Mouse (Mus musculus) embryo, embryonic 11.5 days (tissue): ENCODE measurements around the gene Cct7.

ENCODE experiments used
- DNase-seq: peaks from one replicate; pipeline ENCODE4 v3.0.0-alpha.2; 2012; ENCODE audit warnings: low read depth, low spot score

The Cct7 gene

DNA sequence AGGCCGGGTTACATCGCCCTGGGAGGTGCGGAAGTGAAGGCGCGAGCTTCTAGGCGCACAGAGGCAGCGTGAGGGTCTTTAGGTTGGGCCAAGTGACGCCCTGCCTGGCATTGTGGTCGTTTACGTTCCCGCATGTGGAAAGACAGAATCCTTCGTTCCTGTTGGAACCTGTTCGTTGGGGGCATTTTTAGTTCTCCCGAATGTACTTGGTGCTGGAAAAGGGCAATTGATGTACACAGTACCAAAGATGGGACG, 1.0 kb downstream of the Cct7 start:
- DNase-seq = peak; percentile 30

DNA sequence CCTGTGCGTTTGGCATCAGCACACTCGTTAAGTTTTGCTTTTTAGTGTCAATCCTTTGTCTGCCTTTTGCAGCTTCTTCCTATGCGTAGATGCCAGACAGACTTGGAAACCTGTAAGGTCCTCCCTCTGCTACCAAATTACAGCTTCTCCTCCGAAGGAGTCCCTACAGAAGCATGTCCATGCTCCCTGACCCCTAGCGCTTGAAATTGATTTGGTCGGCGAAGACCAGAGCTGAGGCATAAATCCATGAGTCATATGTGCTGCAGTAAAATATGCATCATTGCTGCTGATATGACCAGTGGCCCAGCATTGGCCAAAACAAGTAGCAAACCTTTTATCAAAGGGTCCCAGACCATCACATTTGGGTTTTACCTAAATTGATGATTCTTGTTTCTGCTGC, 1.5 kb downstream of the Cct7 start:
- DNase-seq = no peak

DNA sequence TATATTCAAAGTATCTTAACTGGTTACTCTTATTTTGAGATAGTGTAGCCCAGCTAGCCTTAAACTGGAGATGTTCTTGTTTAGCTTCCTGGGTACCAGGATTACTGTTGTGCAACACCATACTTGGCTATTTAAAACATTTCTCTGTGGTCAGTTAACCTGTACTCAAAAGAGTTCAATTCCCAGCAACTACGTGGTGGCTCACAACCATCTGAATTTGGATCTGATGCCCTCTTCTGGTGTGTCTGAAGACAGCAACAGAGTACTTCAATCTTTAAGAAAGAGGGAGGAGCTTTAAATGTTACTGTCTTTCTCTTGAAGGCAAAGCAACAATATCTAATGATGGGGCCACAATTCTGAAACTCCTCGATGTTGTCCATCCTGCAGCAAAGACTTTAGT, 8.3 kb downstream of the Cct7 start:
- DNase-seq = no peak

DNA sequence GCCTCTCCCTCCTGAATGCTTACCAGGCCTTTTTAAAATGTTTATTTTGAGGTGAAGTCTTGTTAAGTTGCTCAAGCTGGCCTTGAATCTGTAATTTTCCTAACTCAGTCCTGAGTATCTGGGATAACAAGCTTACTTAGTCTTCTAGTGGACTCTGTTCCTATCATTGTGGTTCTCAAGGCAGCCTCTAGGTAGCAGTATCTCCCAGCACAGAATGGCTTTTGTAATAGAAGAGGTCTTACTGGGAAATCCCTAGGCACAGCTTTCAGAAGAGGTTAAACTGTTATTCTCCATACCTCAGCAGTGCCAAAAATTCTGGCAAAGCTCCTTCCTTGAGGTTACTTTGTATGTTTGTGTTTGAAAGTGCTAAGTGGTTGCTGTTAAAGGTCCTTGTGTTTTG, 14.1 kb downstream of the Cct7 start:
- no peak for DNase-seq

DNA sequence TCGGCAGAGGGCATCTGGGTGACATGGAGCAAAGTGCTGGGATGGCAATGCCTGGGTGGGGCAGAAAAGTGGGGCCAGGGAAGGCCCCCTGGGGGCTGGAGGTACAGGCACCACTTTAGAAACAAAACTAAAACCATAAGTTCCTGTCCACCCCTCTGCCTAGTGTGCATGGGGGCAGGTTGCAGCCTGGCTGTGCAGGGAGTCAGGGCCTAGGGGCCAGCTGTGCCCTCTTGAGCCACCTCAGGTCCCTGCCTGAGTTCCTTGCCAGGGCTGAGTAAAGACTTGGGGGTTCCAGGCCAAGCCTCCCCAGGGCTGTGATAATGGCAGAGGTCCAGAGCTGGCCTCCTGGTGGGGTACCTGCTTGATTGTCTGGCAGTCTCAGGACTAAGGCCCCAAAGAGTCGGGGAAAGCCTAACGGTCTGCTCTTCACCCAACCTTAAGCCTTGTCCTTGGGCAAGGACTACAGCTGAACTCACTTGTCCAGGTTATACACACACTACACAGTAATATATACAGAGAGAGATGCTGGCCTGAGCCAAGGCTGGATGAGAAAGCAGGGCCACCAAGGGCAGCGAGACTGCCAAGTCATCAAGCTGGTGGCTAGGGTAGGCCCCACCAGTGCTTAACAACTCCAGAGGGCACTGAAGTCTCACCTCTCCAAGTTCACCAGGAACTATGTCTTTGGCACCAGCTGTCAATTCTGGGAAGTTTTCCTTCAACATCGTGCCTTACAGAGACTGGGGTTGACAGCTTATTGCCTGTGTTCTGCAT, 18.5 kb downstream of the Cct7 start:
- DNase-seq = no peak

DNA sequence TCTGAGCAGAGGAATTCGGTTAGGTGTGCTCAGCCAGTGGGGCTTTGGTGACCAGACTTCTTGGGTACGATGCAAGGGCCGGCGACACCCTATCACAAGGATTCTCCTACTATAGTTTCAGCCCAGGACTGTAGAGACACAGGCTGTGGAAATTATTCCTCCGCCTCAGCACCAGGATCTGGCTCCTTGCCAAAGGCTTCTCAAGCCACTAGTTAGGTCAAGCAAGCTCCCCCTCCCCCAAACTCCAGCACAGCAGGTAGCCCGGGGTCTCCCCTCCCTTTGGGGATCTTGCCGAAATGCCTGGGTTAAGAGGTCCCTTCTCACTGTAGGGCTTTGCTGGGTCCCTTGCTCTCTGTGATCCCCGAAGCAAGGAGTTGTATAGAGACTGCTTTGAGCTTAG, 20.6 kb downstream of the Cct7 start:
- no peak for DNase-seq

DNA sequence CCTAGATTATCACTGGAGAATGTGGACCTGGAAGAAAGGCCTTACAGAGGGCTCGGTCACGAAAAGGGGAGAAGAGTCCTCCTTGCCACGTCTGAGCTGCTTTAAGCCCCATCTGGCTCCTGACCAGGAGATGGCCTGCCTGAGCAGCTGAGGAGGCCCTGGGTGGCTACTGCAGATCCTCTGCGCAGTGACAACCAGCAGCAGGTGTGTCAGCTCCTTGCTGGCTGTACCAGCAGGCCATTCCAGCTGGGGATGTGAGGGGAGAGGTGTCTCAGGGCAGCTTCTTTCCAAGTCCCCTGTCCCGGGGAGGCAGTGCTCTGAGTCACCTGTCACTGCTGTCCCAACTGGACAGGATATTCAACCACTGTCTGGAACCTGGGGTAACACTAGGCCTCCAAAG, 21.2 kb downstream of the Cct7 start:
- no peak for DNase-seq

DNA sequence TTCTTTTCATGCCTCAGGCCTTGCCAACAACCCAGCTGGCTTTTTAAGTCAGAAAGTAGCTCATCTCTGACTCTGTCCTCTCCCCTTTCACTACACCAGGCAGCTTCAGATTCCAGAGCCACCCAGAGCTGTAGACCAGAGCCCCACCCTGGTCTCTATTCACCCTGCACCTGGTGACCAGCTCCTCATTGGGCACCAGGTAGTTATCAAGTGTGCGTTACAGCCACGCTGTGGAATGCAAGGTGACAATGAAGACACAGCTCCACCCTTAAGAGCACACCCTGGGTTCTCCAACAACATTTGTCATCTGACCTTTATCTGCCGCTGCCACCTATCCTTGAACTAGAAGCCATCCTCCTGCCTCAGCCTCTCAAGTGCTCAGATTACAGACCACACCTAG, 24.3 kb downstream of the Cct7 start:
- DNase-seq = no peak

DNA sequence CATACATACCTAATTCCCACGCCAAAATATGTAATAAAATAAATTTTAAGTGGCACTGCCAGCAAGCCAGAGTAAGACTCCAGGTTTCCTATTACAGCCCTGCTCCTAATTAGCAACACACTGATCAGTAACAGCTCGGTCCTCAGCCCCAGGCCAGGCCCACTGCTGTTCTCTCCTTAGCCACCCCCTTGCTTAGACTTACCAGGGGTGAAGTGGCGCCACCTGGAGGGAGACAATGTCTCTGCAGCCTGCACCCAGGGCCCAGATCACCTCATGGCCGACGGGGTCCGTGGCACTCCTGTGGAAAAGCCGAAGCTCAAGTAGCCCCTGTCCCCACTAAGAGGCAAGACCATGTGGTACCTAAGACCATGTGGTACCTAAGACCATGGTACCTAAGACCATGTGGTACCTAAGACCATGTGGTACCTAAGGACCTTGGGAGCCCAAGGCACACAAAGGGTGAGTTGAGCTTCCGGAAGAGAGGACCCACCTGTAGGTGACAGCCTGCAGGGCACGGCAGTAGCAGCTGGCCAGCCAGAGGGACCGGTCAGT, 26.1 kb downstream of the Cct7 start:
- no peak for DNase-seq

DNA sequence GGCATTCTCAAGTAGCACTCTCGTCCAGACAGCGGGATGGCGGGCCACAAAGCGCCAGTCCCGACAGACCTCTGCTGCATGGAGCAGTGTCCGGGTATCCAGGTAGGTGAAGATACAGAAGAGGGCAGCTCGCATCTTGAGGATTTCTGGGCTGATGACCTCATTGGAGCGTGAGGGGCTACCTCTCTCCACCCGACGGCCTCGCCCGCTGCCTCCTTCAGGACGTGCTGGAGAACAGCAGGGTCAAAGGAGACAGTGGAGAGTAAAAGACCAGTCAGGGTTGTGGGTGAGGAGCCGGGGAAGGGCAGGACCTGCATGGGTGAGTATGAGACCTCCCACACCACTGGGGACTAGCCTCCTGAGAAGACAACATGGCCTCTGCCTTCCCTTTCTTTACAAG, 27.1 kb downstream of the Cct7 start:
- no peak for DNase-seq

DNA sequence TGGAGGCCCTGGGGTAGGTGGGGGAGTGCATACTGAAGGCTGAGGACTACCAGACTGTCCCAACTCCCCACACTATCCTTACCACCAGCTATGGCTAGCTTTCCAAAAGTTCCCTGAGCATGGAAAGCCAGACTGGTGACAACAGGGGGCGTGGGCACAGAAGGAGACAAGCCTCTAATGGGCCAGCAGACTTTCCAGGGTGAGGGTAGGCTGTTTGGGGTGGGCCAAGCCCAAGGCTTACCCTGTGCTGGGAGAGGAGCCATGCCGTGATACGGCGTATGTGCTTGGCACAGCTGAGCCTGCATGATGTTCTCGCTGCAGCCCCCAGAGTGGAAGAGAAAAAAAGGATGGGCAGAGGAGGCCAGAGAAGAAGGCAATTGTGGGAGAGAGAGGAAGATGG, 28.7 kb downstream of the Cct7 start:
- DNase-seq = no peak

DNA sequence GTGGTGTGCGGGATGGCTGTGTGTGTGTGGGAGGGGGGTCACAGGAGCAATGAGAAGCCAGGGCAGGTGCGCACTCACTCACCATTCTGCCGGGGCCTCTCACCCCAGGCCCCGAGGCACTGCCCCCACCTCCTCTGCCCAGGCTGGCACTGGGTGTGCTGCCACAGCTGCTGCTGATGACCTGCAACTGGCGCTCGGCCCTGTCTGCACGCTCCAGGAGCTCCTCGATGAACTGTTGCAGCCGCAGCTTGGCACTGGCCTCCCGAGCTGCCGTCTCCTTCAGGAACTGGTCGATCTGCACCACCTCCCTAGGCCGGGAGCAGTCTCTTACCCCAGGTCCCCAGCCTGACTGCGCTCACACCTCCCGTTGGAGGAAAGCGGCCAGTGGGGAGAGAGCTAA, 29.4 kb downstream of the Cct7 start:
- DNase-seq = no peak

DNA sequence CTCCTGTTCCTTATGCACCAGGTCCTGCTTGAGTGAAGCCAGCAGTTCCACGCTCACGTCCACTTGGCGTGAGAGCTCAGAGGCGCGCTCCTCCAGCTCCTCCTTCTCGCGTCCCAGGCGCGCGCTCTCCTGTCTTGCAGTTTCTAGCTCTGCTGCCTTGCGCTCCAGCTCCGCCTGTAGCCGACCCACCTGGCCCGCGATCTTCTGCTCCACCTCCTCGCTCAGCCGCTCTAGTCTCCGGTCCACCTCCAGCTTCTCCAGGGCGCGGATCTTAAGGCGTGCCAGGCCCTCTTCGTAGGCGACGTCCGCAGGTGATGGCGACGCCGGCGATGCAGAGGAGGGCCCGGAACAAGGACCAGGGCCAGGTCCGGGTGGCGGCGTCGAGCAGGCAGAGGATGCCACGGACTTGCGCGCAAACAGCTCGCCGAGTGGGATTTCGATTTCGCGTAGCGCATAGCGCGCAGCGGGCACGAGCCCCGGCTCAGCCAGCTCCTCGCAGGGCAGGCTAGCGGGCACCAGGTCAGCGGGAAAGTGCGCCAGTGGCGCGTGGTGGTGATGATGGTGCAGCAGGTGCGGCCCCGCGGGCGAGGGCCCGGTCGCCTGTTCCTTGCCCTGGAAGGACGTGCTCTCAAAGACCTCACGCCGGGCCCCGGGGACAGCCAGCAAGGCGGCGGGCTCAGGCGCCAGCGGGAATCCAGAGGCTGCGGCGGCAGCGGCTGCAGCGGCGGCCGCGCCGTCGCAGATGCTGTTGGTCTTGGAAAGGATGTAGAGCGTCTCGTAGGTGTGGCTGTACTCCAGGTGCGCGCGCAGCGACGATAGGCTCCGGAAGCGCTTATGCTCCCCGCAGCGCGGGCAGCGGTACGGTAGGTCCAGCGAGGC, 32.8 kb downstream of the Cct7 start:
- DNase-seq = no peak

DNA sequence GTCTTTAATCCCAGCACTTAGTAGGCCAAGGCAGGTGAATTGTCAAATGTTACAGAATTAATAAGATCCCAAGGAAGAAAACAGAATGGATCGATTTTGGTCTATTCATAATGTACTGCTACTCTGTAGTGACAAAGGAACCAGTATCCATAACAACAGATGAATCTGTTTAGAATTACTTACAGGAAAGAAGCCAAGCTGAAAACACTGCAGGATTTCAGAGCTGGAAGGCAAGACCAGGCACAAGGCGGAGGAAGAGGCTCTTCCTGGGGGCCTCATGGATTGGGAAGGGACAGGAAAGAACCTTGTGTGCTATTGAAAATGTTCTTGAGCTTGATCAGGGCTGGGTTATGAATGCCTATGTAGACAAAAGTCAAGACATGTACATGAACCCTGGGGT, 34.4 kb downstream of the Cct7 start:
- DNase-seq = no peak

DNA sequence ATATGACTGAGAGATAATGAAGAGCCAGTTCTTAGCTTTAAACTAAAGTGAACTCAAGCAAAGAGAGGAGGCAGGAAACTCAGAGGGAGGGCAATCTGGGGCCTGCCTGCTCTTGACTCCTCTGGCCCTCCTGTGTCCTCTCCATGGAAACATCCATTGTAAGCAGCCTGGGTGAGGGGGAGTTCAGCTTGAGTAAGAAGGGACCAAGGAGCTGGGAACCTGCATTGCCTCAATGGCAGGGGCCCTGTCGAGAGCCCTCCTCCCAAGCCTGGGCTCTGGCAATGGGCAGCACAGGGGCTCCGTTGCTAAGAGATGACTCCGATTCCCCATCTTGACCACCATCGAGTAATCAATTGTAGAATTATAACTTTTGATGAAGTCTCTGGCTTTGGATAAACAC, 37.2 kb downstream of the Cct7 start:
- DNase-seq = no peak

DNA sequence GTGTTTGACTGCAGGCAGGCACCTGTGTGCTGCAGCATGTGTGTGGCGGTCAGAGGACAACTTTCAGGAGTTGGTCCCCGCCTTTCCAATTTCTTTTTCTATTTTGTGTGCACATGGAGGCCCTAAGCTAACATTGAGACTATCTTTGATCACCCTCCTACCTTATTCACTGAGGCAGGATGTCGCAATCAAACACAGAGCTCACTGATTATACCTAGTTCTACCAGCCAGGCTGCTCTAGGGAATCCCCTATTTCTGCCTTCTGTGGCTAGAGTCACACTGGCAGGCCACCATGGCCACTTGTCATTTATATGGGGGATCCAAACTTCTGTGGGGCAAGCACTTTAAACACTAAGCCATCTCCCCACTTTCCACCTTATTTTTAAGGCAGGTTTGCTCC, 38.4 kb downstream of the Cct7 start:
- DNase-seq = no peak

DNA sequence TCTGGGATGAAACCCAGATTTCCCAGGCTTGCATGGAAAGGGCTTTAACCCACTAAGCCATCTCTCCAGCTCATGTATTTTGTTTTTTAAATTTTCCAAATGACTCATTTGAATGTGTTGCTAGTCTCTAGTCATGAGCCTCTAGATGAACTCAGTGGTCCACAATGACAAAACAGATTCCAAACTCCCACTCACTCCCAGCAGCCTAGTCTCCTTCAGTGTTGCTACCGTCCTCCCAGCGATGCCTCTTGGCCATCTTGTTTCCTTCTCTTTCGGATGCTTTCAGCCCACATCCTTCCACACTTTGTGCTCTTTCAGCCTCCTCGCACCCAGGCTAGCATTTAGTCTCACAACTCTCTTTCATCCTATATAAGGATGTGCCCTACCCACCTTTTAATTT, 38.9 kb downstream of the Cct7 start:
- no peak for DNase-seq

DNA sequence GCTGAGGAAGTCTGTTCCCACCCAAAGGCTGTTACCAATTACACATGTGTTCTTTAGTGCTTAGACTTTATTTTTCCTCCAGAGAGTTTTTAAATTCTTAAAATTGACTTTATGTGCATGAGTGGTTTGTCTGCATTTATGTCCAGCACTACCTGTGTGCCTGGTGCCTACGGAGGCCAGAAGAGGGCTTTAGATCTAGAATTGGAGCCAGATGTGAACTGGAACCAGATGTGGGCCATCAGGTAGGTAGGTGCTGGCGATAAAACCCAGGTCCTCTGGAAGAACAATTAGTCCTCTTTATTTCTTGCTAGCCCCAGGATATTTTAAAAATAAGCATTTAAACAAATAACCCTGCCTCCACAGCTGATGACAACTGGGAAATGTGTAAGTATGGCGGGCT, 40.3 kb downstream of the Cct7 start:
- no peak for DNase-seq

DNA sequence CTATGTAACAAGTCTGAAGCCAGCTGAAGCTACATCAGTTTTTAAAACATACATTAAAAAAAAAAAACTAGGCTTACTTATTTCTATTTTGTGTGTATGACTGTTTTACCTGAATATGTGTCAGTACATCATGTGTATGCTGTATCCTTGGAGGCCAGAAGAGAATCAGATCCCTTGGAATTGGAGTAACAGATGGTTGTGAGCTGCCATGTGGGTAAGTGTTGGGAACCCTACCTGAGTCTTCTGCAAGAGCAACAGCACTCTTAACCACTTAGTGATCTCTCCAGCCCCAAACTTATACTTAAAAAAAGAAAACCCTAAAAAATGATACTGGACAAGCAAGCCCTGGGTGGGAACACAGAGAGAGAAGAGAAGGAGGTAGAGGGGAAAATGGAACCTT, 45.7 kb downstream of the Cct7 start:
- DNase-seq = no peak

DNA sequence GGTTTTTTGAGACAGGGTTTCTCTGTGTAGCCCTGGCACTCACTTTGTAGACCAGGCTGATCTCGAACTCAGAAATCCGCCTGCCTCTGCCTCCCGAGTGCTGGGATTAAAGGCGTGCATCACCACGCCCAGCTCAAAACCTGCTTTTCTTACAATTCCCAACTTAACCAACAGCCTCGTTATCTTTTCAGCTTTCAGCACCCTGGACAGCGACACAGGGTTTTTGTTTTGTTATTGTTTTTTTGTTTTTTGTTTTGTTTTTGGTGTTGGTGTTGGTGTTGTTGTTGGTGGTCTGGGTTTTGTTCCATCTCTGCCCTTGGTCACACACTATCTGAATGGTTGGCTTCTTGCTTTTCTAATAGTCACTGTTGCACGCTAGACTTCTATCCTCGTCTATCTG, 46.8 kb downstream of the Cct7 start:
- DNase-seq = no peak

DNA sequence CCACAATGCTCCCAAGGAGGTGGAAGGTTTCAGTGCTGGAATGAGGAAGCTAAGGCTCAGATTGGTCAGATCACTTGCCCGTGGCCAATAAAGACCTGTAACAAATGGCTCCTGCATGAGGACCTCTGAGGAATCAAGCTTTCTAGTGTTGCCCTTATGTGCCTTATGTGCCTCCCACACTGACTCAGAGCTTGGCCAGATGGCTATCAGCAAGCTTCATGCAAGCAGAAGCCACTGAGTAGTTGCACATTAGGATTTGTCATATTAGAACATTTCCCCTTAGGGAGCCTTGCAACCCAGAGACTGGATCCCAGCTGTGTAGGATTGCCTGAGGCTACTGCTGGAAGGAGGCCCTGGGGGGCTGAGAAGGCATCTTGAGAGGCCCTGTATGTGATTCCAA, 49.1 kb downstream of the Cct7 start:
- DNase-seq = no peak

DNA sequence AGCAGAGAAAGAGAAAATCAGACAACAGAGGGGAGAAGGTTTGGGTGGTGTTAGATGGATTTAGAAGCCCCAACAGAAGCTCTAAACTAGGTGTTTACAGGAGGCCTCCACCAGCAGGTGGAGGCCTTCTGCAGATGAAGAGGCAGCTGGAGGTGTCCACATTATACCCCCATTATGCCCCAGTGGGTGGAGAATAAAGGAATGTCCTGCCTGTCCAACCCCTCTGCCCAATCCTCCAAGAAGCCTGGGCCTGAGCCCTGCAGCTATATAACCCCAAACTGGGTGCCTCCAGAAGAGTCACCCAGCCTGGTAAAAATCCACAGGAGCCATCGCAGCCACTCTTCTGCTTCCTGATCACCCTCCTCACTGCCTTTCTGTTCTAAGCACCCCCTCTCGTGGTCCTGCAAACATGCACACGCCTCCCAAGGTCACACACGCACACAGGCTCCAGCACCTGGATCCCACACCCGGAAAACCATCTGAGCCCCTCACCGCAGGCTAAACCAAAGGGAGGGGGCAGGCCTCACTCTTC, 50.3 kb downstream of the Cct7 start:
- DNase-seq = no peak
